Mouse (Mus musculus): Measurements from ENCODE around the gene Aebp2.
"Not testable (repeated sequence)": the region's sequence is repeated elsewhere in the genome, so short reads cannot be mapped to it uniquely, and the experiment has no call there.

Aebp2 gene

GRCm38 (mm10) chr6:140622391-140623225 lies at the start of gene Aebp2:
Aebp2 (plus strand) TSS chr6:140622663.
- peak in 1 of 2 experiments; percentile 41 for DNase-seq (ENCODE audit: low spot score in 2 of 2)

GRCm38 (mm10) chr6:140574943-140575342 lies 47.5 kb upstream of the Aebp2 start:
- no peak for DNase-seq (ENCODE audit: low spot score in 2 of 2)

GRCm38 (mm10) chr6:140576133-140576532 lies 46.3 kb upstream of the Aebp2 start:
- no peak for DNase-seq (ENCODE audit: low spot score in 2 of 2)

- DNase-seq (ENCODE audit: low spot score in 2 of 2): no peak
Observed at GRCm38 (mm10) chr6:140576961-140577821, 45.3 kb upstream of the Aebp2 start.

GRCm38 (mm10) chr6:140577822-140578170 lies 44.7 kb upstream of the Aebp2 start:
- DNase-seq (ENCODE audit: low spot score in 2 of 2): no peak

GRCm38 (mm10) chr6:140578985-140579384 lies 43.5 kb upstream of the Aebp2 start:
- DNase-seq (ENCODE audit: low spot score in 2 of 2): not testable (repeated sequence)

GRCm38 (mm10) chr6:140580170-140580569 lies 42.3 kb upstream of the Aebp2 start:
- DNase-seq (ENCODE audit: low spot score in 2 of 2): no peak

GRCm38 (mm10) chr6:140586714-140587259 lies 35.7 kb upstream of the Aebp2 start:
- DNase-seq (ENCODE audit: low spot score in 2 of 2): no peak

- DNase-seq (ENCODE audit: low spot score in 2 of 2): no peak
Observed at GRCm38 (mm10) chr6:140591331-140591730, 31.1 kb upstream of the Aebp2 start.

- DNase-seq (ENCODE audit: low spot score in 2 of 2): no peak
Observed at GRCm38 (mm10) chr6:140592713-140593112, 29.8 kb upstream of the Aebp2 start.

GRCm38 (mm10) chr6:140593420-140594170 lies 28.9 kb upstream of the Aebp2 start:
- peak in 1 of 2 experiments; percentile 56 for DNase-seq (ENCODE audit: low spot score in 2 of 2)

- not testable (repeated sequence) for DNase-seq (ENCODE audit: low spot score in 2 of 2)
Observed at GRCm38 (mm10) chr6:140595551-140595950, 26.9 kb upstream of the Aebp2 start.

- no peak for DNase-seq (ENCODE audit: low spot score in 2 of 2)
Observed at GRCm38 (mm10) chr6:140597381-140598329, 24.8 kb upstream of the Aebp2 start.

- DNase-seq (ENCODE audit: low spot score in 2 of 2): no peak
Observed at GRCm38 (mm10) chr6:140598516-140598915, 23.9 kb upstream of the Aebp2 start.

GRCm38 (mm10) chr6:140599337-140599736 lies 23.1 kb upstream of the Aebp2 start:
- DNase-seq (ENCODE audit: low spot score in 2 of 2): no peak

- DNase-seq (ENCODE audit: low spot score in 2 of 2): not testable (repeated sequence)
Observed at GRCm38 (mm10) chr6:140600671-140601070, 21.8 kb upstream of the Aebp2 start.

- DNase-seq (ENCODE audit: low spot score in 2 of 2): no peak
Observed at GRCm38 (mm10) chr6:140601175-140601574, 21.3 kb upstream of the Aebp2 start.

GRCm38 (mm10) chr6:140603228-140603944 lies 19.1 kb upstream of the Aebp2 start:
- no peak for DNase-seq (ENCODE audit: low spot score in 2 of 2)

GRCm38 (mm10) chr6:140605173-140605572 lies 17.3 kb upstream of the Aebp2 start:
- DNase-seq (ENCODE audit: low spot score in 2 of 2): not testable (repeated sequence)

GRCm38 (mm10) chr6:140605732-140606131 lies 16.7 kb upstream of the Aebp2 start:
- no peak for DNase-seq (ENCODE audit: low spot score in 2 of 2)
